Mouse (Mus musculus) MEL (cell line): ENCODE measurements at regions not wholly inside any gene's neighbourhood (a gene's known extent, or its start where the extent isn't known, plus 50 kb on each side); places are given as distances from the start of the nearest gene placed in this dataset.

ENCODE experiments used
- CTCF ChIP-seq, 3 experiments: IDR thresholded peaks in 2 of 3; conservative IDR thresholded peaks in 1 of 3; 2 replicates each; pipeline ENCODE4 v1.5.1; 2011 to 2012; ENCODE audit warnings: low read length in 3 of 3, low read depth in 2 of 3, mild to moderate bottlenecking in 2 of 3, improper control_type of control experiment in 1 of 3, inconsistent platforms in 1 of 3, mixed read lengths in 1 of 3, moderate library complexity in 1 of 3; ENCODE audit not compliant: control insufficient read depth in 1 of 3, insufficient read depth in 1 of 3, poor library complexity in 1 of 3, severe bottlenecking in 1 of 3
- E2F4 ChIP-seq: IDR thresholded peaks from 2 replicates; pipeline ENCODE4 v1.6.1; 2011; ENCODE audit warnings: low read depth, low read length, improper control_type of control experiment, borderline replicate concordance
- ELF1 ChIP-seq: IDR thresholded peaks from 2 replicates; pipeline ENCODE4 v1.6.1; 2014; ENCODE audit warnings: low read depth, mild to moderate bottlenecking, inconsistent platforms, low read length, improper control_type of control experiment, moderate library complexity
- GATA1 ChIP-seq: IDR thresholded peaks from 2 replicates; pipeline ENCODE4 v1.6.1; 2011; ENCODE audit warnings: low read depth, low read length, improper control_type of control experiment
- MAX ChIP-seq: IDR thresholded peaks from 2 replicates; pipeline ENCODE4 v1.6.1; 2011; ENCODE audit warnings: low read length, improper control_type of control experiment
- MAZ ChIP-seq: IDR thresholded peaks from 2 replicates; pipeline ENCODE4 v1.6.1; 2012; ENCODE audit warnings: low read depth, mild to moderate bottlenecking, inconsistent platforms, low read length, improper control_type of control experiment
- NELFE ChIP-seq: IDR thresholded peaks from 2 replicates; pipeline ENCODE4 v1.6.1; 2011; ENCODE audit warnings: low read depth, low read length, improper control_type of control experiment
- POLR2A ChIP-seq, 2 experiments: IDR thresholded peaks; 2 replicates each; pipeline ENCODE4 v1.6.1; 2011 to 2012; ENCODE audit warnings: low read length in 2 of 2, mild to moderate bottlenecking in 2 of 2, control low read depth in 1 of 2, improper control_type of control experiment in 1 of 2, low read depth in 1 of 2, moderate library complexity in 1 of 2; ENCODE audit not compliant: control insufficient read depth in 1 of 2, insufficient read depth in 1 of 2, poor library complexity in 1 of 2
- POLR2AphosphoS5 ChIP-seq: IDR thresholded peaks from 2 replicates; pipeline ENCODE4 v1.6.1; 2012; ENCODE audit warnings: low read depth, borderline replicate concordance, mild to moderate bottlenecking, inconsistent platforms, low read length, moderate library complexity, mixed read lengths
- TBP ChIP-seq: IDR thresholded peaks from 2 replicates; pipeline ENCODE4 v1.8.0; 2011; ENCODE audit warnings: low read depth, low read length, improper control_type of control experiment
- UBTF ChIP-seq: IDR thresholded peaks from 2 replicates; pipeline ENCODE4 v1.6.1; 2012; ENCODE audit warnings: low read depth, mild to moderate bottlenecking, inconsistent platforms, low read length, improper control_type of control experiment, moderate library complexity, borderline replicate concordance; ENCODE audit not compliant: insufficient read depth
- USF1 ChIP-seq: IDR thresholded peaks from 2 replicates; pipeline ENCODE4 v1.6.1; 2014; ENCODE audit warnings: low read depth, mild to moderate bottlenecking, inconsistent platforms, low read length, improper control_type of control experiment, moderate library complexity

DNA sequence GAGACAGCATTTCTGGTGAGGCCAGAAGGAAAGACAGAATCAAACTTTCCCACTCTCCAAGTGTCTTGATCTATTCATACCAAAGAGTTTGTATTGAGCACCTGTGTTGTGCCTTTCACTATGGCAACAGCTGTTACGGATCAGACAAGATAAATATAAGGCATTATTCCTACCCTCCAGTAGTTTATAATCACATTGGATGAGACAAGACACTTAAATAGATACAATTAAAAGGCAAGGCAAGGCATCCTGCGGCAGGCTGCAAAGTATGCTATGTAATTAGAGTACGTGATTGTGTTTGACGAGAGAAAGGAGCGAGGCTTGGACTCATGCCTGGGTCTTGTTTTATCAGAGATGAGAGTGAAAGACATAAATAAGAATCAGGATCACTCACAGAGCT is 119.2 kb upstream of the Tom1l1 start:
- TF ChIP-seq POLR2AphosphoS5 (no peak), CTCF (IDR thresholded peaks at IDR 0.05 in 2 of 3, conservative IDR thresholded peaks at IDR 0.05 in 1 of 3; ENCODE audit: control insufficient read depth in 1 of 3, insufficient read depth in 1 of 3, low read depth in 2 of 3, low read length in 3 of 3, poor library complexity in 1 of 3, severe bottlenecking in 1 of 3) (no peak), NELFE (no peak), UBTF (no peak), TBP (no peak), USF1 (no peak), MAZ (no peak), POLR2A (IDR thresholded peaks at IDR 0.05; ENCODE audit: control insufficient read depth in 1 of 2, insufficient read depth in 1 of 2, low read depth in 1 of 2, low read length in 2 of 2, poor library complexity in 1 of 2) (no peak), ELF1 (no peak), MAX (no peak), E2F4 (no peak), GATA1 (no peak)
